Mouse (Mus musculus) intestine, embryonic 15.5 days (tissue): ENCODE results near the gene Lrpprc. TPM values are rescaled to one million over a fixed set of nuclear protein-coding genes. Genes with fewer than 3 reads are reported as not detected.

Experiments used
- ATAC-seq: fragments of 200-750 bp; cut with Nextera tagmentation; 2 replicates; pipeline ENCODE4 v1.8.0; 2017; ENCODE audit warnings: moderate TSS enrichment, moderate library complexity
- H3K27ac ChIP-seq: fragments of 300-500 bp; sonication (generic); 2 replicates; pipeline ENCODE4 v1.5.1; 2015; ENCODE audit warnings: mild to moderate bottlenecking, inconsistent platforms
- H3K27me3 ChIP-seq: fragments of 300-500 bp; sonication (generic); replicated peaks from 2 replicates; pipeline ENCODE4 v1.6.1; 2015; ENCODE audit warnings: inconsistent platforms
- H3K36me3 ChIP-seq: fragments of 300-500 bp; sonication (generic); 2 replicates; pipeline ENCODE4 v1.6.1; 2015; ENCODE audit warnings: inconsistent platforms
- H3K4me1 ChIP-seq: fragments of 300-500 bp; sonication (generic); replicated peaks from 2 replicates; pipeline ENCODE4 v1.6.1; 2015; ENCODE audit warnings: inconsistent platforms
- H3K4me2 ChIP-seq: fragments of 300-500 bp; sonication (generic); replicated peaks from 2 replicates; pipeline ENCODE4 v1.6.1; 2015; ENCODE audit warnings: mild to moderate bottlenecking, inconsistent platforms
- H3K4me3 ChIP-seq: fragments of 300-500 bp; sonication (generic); replicated peaks from 2 replicates; pipeline ENCODE4 v1.5.1; 2015; ENCODE audit warnings: inconsistent platforms
- H3K9ac ChIP-seq: fragments of 300-500 bp; sonication (generic); 2 replicates; pipeline ENCODE4 v1.6.1; 2015; ENCODE audit warnings: inconsistent platforms
- H3K9me3 ChIP-seq: fragments of 300-500 bp; sonication (generic); 2 replicates; pipeline ENCODE4 v1.6.1; 2016; ENCODE audit warnings: inconsistent platforms
- WGBS: fragments of 180-500 bp; shearing (Covaris S2); methylation state at CpG from one replicate; pipeline ENCODE4 v1.1.7; 2015; 5-methylcytosine and 5-hydroxymethylcytosine counted together
- polyA plus RNA-seq: library from polyadenylated mRNA; unstranded; fragments of >200 nt; fragmentation: Nextera tagmentation; extraction: Ambion mirVana; gene quantifications from 2 replicates; pipeline ENCODE4 v1.2.1, GENCODE M21; 2015

The Lrpprc gene
- polyA plus RNA-seq, 1 experiment from 2014 or later = 57.0 TPM

GRCm38 (mm10) chr17:84732612-84733011, 58.0 kb downstream of the Lrpprc start:
- ATAC-seq = no peak
- Histone ChIP-seq H3K4me2 (no peak overlapping the region), H3K36me3 (peaks cover 11% of the 10 kb centered on the region), H3K4me3 (no peak overlapping the region), H3K9ac (no peak overlapping the region), H3K9me3 (no peaks in the 10 kb centered on the region), H3K27me3 (no peaks in the 10 kb centered on the region), H3K4me1 (no peaks in the 10 kb centered on the region; the same call in 1 of the 2 replicates), H3K27ac (no peak overlapping the region)
- 85% methylated on average over 8 of the region's 8 CpGs for WGBS

- Histone ChIP-seq H3K9ac (no peak overlapping the region), H3K36me3 (peaks cover 14% of the 10 kb centered on the region), H3K4me2 (no peak overlapping the region), H3K4me1 (no peaks in the 10 kb centered on the region; the same call in 1 of the 2 replicates), H3K9me3 (no peaks in the 10 kb centered on the region), H3K27ac (no peak overlapping the region), H3K27me3 (no peaks in the 10 kb centered on the region), H3K4me3 (no peak overlapping the region)
- ATAC-seq = no peak
- 89% methylated on average over 12 of the region's 12 CpGs for WGBS
Measured at GRCm38 (mm10) chr17:84731361-84731760, 59.2 kb downstream of the Lrpprc start.

- no peak overlapping the region for H3K4me3 ChIP-seq
- H3K4me2 ChIP-seq = no peak overlapping the region
- 88% methylated on average over 5 of the region's 5 CpGs for WGBS
- H3K27ac ChIP-seq = no peak overlapping the region
- no peaks in the 10 kb centered on the region for H3K27me3 ChIP-seq
- no peak overlapping the region for H3K9ac ChIP-seq
- H3K36me3 ChIP-seq = peaks cover 22% of the 10 kb centered on the region
- ATAC-seq = no peak
- no peaks in the 10 kb centered on the region for H3K9me3 ChIP-seq
- H3K4me1 ChIP-seq = no peaks in the 10 kb centered on the region
Measured at GRCm38 (mm10) chr17:84729140-84729539, 61.4 kb downstream of the Lrpprc start.

DNA sequence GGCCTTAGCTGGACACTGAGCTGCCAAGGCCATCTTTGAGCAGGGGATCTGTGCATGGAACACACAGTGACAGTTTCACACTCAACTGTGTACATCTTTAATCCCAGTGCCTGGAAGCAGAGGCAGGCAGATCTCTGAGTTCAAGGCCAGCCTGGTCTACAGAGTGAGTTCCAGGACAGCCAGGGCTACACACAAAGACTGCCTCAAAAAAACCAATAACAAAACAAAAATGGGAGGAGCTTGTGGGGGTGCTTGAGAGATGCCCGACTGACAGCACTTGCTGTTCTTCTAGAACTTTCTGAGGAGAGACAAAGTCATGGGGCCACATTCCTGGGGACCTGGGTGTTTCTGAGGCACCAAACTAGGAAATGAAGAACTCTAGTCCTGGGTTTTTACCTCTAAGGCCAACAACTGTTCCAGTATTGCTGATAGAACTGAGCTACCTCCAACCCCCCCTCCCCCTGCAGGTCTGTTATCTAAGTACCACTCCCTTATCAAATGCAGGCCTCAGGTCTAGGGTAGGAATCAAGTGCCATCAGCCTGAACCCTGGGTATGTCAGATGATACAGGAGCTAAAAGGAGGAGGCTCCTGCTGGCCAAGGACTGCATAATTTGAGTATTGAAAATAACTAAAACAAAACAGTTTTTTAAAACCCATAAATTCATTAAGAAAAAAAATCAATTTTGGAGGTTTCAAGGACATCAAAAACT, 62.2 kb downstream of the Lrpprc start:
- no peak overlapping the region for H3K4me2 ChIP-seq
- H3K4me3 ChIP-seq = no peak overlapping the region
- no peaks in the 10 kb centered on the region for H3K9me3 ChIP-seq
- H3K27me3 ChIP-seq = no peaks in the 10 kb centered on the region
- H3K9ac ChIP-seq = no peak overlapping the region
- H3K36me3 ChIP-seq = peaks cover 27% of the 10 kb centered on the region
- ATAC-seq = peak; percentile 53; the same call in 1 of the 2 replicates
- WGBS = 79% methylated on average over 1 of the region's 1 CpGs
- H3K4me1 ChIP-seq = no peaks in the 10 kb centered on the region
- H3K27ac ChIP-seq = no peak overlapping the region

- Histone ChIP-seq H3K9ac (no peak overlapping the region), H3K4me2 (no peak overlapping the region), H3K27me3 (no peaks in the 10 kb centered on the region), H3K36me3 (peaks cover 26% of the 10 kb centered on the region), H3K4me3 (no peak overlapping the region), H3K9me3 (no peaks in the 10 kb centered on the region), H3K4me1 (no peaks in the 10 kb centered on the region), H3K27ac (no peak overlapping the region)
- no peak for ATAC-seq
- 94% methylated on average over 3 of the region's 3 CpGs for WGBS
Measured at GRCm38 (mm10) chr17:84725163-84725562, 65.4 kb downstream of the Lrpprc start.

DNA sequence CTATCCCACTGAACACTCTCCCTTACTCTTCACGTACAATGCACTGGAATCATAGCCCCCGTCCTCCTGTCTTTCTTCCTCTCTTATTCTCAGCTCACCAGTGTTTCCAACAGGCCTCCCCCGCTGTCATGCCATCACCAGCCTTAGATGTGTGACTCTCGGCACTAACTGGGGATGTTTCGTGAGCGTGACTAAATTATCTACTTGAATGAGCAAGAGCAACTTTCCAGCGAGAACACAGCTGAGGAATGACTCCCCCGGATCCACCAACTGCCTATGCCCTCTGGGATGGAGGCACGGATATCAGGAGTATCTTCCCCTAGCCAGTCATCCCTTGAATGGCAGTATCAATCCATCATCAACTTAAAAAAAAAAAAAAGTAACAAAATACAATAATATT, 66.6 kb downstream of the Lrpprc start:
- 88% methylated on average over 9 of the region's 9 CpGs for WGBS
- H3K9ac ChIP-seq = no peak overlapping the region
- H3K4me1 ChIP-seq = no peaks in the 10 kb centered on the region
- peaks cover 26% of the 10 kb centered on the region; the same call in 1 of the 2 replicates for H3K36me3 ChIP-seq
- no peak overlapping the region for H3K4me3 ChIP-seq
- no peaks in the 10 kb centered on the region for H3K27me3 ChIP-seq
- ATAC-seq = no peak
- no peak overlapping the region for H3K27ac ChIP-seq
- H3K4me2 ChIP-seq = no peak overlapping the region
- no peaks in the 10 kb centered on the region for H3K9me3 ChIP-seq

DNA sequence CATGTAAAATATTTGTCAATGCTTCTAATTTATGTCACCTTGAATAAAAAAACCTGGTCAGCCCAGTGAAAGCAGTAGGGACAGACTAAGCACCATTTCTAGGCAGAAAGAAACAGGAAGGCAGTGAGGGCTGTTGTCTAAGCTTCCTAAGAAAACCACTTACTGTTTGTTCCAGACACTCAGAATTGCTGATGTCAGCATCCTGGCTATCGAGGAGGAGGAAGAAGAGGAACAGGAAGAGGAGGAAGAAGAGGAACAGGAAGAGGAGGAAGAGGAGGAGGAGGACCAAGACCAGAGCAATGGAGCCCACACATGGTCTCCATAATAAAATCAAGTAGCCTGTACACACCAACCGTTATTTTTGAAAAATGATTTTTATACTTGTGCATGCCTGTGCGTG, 71.5 kb downstream of the Lrpprc start:
- Histone ChIP-seq H3K9ac (no peak overlapping the region), H3K4me3 (no peak overlapping the region), H3K9me3 (no peaks in the 10 kb centered on the region), H3K4me2 (no peak overlapping the region), H3K36me3 (0 out of 2 replicates have a peak, but pooled peaks cover 18% of the 10 kb centered on the region), H3K27me3 (no peaks in the 10 kb centered on the region), H3K27ac (no peak overlapping the region), H3K4me1 (no peaks in the 10 kb centered on the region)
- 73% methylated on average over 3 of the region's 3 CpGs for WGBS
- no peak for ATAC-seq

GRCm38 (mm10) chr17:84717416-84717815, 73.2 kb downstream of the Lrpprc start:
- H3K4me2 ChIP-seq = no peak overlapping the region
- ATAC-seq = no peak
- no peak overlapping the region for H3K4me3 ChIP-seq
- no peak overlapping the region for H3K9ac ChIP-seq
- H3K4me1 ChIP-seq = no peaks in the 10 kb centered on the region
- H3K27ac ChIP-seq = no peak overlapping the region
- H3K27me3 ChIP-seq = no peaks in the 10 kb centered on the region
- H3K9me3 ChIP-seq = no peaks in the 10 kb centered on the region
- WGBS = 75% methylated on average over 5 of the region's 5 CpGs
- H3K36me3 ChIP-seq = 0 out of 2 replicates have a peak, but pooled peaks cover 12% of the 10 kb centered on the region

- Histone ChIP-seq H3K9ac (no peak overlapping the region), H3K4me2 (no peak overlapping the region), H3K4me3 (no peak overlapping the region), H3K27ac (no peak overlapping the region), H3K4me1 (no peaks in the 10 kb centered on the region), H3K9me3 (no peaks in the 10 kb centered on the region), H3K27me3 (no peaks in the 10 kb centered on the region), H3K36me3 (0 out of 2 replicates have a peak, but pooled peaks cover 4% of the 10 kb centered on the region)
- 80% methylated on average over 16 of the region's 16 CpGs for WGBS
- ATAC-seq = no peak
Measured at GRCm38 (mm10) chr17:84716252-84716872, 74.2 kb downstream of the Lrpprc start.

GRCm38 (mm10) chr17:84714930-84715329, 75.7 kb downstream of the Lrpprc start:
- H3K9ac ChIP-seq = no peak overlapping the region
- no peak for ATAC-seq
- no peak overlapping the region for H3K4me2 ChIP-seq
- 0 out of 2 replicates have a peak, but pooled peaks cover 4% of the 10 kb centered on the region for H3K36me3 ChIP-seq
- no peaks in the 10 kb centered on the region for H3K4me1 ChIP-seq
- no peaks in the 10 kb centered on the region for H3K27me3 ChIP-seq
- H3K9me3 ChIP-seq = no peaks in the 10 kb centered on the region
- 68% methylated on average over 4 of the region's 4 CpGs for WGBS
- no peak overlapping the region for H3K27ac ChIP-seq
- H3K4me3 ChIP-seq = no peak overlapping the region

GRCm38 (mm10) chr17:84713563-84714164, 76.9 kb downstream of the Lrpprc start:
- no peak overlapping the region for H3K27ac ChIP-seq
- no peak overlapping the region for H3K9ac ChIP-seq
- H3K4me3 ChIP-seq = no peak overlapping the region
- ATAC-seq = no peak
- H3K36me3 ChIP-seq = 0 out of 2 replicates have a peak, but pooled peaks cover 4% of the 10 kb centered on the region
- H3K27me3 ChIP-seq = no peaks in the 10 kb centered on the region
- H3K4me2 ChIP-seq = no peak overlapping the region
- 85% methylated on average over 18 of the region's 18 CpGs for WGBS
- H3K4me1 ChIP-seq = no peaks in the 10 kb centered on the region
- H3K9me3 ChIP-seq = no peaks in the 10 kb centered on the region

GRCm38 (mm10) chr17:84709403-84709851, 81.2 kb downstream of the Lrpprc start:
- Histone ChIP-seq H3K4me1 (no peaks in the 10 kb centered on the region), H3K4me2 (no peak overlapping the region), H3K9ac (no peak overlapping the region), H3K36me3 (peaks cover 13% of the 10 kb centered on the region; the same call in 1 of the 2 replicates), H3K9me3 (no peaks in the 10 kb centered on the region), H3K27me3 (no peaks in the 10 kb centered on the region), H3K4me3 (no peak overlapping the region), H3K27ac (no peak overlapping the region)
- peak; percentile 49 for ATAC-seq
- 68% methylated on average over 17 of the region's 17 CpGs for WGBS
